Mouse (Mus musculus) spleen, postnatal 4 days (tissue): Measurements from ENCODE around the gene Ankrd34c.

ENCODE experiments used
- DNase-seq, 2 experiments: peaks; one replicate each; pipeline ENCODE4 v3.0.0; 2022; ENCODE audit warnings: low spot score in 2 of 2

Gene Ankrd34c

GRCm38 (mm10) chr9:89738295-89738694 lies at the start of gene Ankrd34c:
Gene Ankrd34c (minus strand): TSS chr9:89738475.
- no peak for DNase-seq

GRCm38 (mm10) chr9:89787532-89787931 lies 49.3 kb upstream of the Ankrd34c start:
- DNase-seq, result no peak

GRCm38 (mm10) chr9:89781395-89781927 lies 43.2 kb upstream of the Ankrd34c start:
- DNase-seq, result no peak

- DNase-seq, result no peak
Measured at GRCm38 (mm10) chr9:89779237-89779636, 41.0 kb upstream of the Ankrd34c start.

DNA sequence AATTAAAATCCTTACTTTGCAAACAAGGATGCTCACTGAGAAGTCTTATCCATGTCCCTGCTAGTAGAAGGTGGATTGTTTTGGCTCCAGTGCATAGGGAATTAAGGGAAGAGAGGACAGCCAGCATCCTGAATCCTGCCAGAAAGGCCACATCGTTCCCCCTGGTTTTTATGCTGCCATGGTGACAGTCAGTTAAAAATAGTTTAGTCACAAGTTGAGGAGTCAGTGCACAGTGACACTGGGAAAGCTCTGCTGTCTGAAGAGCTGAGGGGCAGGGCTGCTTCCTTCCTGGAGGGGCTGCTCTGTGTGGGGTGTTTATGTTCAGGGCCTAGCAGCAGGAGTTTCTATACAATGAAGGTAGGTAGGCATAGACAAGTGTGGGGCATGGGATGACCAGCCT lies 32.9 kb upstream of the Ankrd34c start:
- DNase-seq, result no peak

DNA sequence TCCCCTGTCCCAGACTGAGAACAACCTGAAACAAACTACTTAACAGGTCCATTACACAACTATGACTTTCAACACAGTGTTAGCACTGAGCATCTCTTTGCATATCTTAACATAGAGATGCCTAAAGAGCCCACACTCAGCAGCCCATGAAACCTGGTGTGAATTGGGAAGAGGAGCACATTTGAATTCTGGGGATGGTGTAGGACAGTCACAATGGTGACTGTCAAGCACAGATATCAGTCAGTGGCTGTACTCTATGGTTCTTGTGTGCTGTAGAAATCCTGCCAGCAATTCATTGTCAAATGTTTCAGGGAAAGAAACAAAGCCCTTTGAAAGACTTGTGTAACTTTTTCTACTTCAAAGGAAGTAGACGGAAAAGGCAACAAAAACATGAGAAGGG lies 23.7 kb upstream of the Ankrd34c start:
- DNase-seq, result no peak

DNA sequence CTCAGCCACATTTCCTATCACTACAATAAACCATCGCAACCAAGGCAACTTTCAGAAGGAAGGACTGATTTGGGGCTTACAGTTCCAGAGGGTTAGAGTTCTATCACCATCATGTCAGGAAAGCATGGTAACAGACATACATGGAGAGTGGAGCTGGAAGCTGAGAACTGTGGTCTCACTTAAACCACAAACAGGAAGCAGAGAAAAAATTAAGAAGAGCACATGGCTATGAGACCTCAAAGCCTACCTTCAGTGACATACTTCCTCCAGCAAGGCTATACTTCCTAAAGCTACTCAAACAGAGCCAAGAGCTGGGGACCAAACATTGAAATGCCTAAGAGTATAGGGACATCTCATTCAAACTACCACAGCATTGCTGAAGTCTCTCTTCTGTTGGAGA lies 20.3 kb upstream of the Ankrd34c start:
- DNase-seq, result no peak

- no peak for DNase-seq
Measured at GRCm38 (mm10) chr9:89758139-89758538, 19.9 kb upstream of the Ankrd34c start.

DNA sequence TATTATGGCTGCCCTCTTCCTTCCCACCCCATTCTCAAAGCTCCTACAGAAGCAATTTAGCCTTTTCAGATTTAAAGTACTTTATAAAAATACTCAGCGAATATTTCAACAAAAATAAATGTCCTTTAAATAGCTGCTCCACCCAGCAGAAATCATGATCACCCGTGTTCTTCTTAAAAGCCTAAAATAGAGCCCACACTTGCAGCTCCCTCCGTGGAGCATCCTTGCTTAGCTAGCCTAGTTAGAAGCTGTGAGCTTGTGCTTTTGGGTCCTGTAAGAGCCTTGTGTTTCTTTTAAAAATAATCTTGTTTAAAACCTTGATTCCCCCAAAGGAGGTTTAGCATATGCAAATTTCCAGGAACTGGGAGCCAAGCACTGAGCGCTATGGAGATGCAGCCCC lies 19.3 kb upstream of the Ankrd34c start:
- no peak for DNase-seq

- DNase-seq, result no peak
Measured at GRCm38 (mm10) chr9:89740041-89740440, 1.8 kb upstream of the Ankrd34c start.

DNA sequence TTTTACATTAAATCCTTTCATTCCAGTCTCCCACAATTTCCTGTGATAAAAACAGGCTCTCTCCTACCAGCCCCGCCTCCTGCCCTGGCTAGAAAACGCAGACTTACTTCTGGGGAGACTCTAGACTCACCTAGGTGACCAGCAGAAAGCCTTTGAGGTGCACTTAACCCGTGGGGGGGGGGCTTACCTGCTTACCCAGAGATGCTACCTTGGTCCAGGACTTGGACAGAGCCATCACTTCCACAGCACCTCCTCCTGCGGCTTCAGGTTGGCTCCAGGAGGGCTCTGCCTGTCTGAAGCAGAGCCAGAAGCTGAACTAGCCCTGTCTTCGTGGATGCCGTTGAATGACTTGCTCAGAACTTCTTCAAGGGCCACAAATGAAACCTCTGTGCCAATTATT lies 387 bp downstream of the Ankrd34c start:
- no peak for DNase-seq

DNA sequence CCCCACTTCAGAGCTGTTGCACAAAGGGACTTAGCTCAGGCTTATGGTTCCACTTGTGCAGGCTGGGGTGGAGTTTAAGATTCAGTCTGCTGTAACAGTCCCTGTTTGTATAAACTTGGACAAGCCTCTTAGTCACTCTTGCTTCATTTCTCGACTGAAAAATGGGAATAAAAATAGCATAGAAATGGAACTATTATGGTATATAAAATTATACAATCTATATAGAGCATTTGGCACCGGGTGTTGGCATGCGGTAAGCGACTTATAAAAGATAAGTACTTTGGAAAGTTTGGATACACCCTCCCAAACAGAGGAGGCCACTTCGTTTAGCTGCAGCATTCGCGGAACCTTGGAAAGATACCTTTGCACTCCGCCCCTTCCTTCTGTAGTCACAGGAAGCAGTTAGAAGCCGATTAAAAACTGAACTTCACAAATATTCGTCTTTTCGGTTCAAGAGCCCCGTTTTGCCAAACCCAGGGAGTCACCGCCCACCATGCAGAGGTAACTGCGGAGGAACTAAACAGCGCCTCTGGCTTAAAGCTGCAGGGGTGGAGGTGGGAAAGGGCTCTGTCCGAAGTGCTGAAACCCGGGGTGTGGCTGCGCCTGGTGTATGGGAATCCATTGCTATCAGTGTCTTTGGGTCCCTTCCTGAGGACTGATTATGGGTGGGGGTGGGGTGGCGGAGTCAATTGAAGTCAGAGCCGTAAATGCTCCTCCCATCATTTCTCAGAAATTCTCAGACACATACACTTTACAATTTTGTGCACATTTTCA lies 1.2 kb downstream of the Ankrd34c start:
- peak in 1 of 2 experiments; percentile 18 for DNase-seq

- DNase-seq, result no peak
Measured at GRCm38 (mm10) chr9:89706906-89707305, 31.4 kb downstream of the Ankrd34c start.

DNA sequence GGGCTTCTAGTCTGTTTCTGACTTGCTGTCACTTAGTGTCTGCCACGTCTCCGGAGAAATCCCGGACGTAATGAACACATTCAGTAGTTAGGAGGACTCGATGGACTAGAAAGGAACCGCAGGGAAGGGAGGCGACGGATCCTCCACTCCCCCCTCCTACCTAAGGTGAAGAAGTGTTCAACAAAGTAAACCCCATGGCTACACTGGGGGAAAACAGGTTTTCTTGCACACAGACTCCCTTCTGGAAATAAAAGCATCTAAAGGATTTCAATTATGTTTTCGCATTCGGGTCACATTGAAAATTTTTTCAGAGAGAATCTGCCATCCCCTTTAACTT lies 33.1 kb downstream of the Ankrd34c start:
- DNase-seq, result no peak

DNA sequence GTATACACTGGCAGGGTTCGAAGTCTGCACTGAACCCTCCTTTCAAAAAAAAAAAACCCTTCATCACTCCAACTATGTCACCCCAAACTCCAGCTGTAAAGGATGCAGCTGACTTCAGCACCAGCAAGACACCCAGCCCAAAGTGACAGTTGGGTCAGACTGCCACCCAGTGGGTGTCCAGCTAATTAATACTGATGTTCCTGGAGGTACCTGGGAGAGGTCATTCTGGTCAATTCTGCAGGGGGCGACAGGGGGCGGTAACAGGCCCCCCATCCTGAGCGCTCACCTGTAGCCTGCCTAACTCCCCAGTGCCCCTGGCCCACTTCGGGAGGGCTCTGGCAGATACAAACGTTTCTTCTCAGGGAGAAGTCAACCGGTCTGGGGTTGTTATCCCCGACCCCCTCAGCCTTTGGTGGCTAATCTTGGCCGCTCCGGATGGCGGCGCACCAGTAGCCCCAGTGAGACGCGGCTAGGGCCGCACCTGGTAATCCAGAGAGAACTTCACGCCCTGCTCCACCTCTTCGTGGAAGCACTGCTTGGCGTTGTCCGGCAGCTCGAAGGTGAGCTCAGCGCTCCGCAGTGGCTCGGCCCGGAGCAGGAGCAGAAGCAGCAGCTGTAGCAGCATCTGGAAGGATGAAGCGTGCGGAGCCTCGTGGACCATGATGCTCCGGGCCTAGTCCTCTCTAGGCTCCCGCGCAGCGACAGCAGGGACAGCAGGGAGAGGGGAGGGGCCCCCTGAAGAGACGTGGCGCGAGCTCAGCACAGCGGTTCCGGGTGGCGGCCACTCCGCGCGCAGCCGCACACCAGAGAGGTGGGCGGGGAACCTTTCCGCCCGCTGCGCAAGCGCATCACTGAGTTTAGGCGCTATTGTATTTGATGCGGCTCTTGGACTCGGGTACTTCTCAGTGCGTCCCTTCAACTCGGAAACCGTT lies 33.7 kb downstream of the Ankrd34c start, which contains the start of gene Tmed3:
Tmed3 (minus strand) TSS at position 804 of the 932 bp plus-strand sequence.
- DNase-seq, result peak; percentile 85 to 91

DNA sequence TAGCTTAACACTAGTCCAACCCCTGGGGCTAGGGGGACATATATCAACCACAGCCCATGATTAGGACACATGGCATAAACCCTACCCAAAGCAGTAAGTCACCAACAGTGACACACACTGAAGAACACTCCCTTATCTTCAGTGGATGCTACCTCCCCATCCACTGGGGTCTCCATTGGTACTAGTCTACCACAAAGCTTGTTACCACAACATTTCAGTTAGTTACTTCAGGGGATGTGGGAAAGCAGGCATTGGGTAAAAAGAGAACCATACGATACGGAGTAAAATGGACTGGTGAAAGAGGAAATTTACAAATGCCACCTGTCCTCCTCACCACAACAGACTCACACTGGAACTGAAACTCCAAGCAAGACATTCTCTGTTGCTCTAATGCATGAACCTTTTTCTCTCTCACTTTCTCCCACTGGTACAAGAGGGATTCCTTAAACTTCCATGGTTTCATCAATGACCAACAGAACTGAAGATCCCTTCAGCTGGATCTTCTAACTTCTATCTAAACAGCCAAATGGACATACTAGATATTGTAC lies 37.3 kb downstream of the Ankrd34c start:
- DNase-seq, result no peak

- no peak for DNase-seq
Measured at GRCm38 (mm10) chr9:89695143-89695542, 43.1 kb downstream of the Ankrd34c start.

- DNase-seq, result no peak
Measured at GRCm38 (mm10) chr9:89693670-89694069, 44.6 kb downstream of the Ankrd34c start.

- no peak for DNase-seq
Measured at GRCm38 (mm10) chr9:89689179-89689578, 49.1 kb downstream of the Ankrd34c start.

DNA sequence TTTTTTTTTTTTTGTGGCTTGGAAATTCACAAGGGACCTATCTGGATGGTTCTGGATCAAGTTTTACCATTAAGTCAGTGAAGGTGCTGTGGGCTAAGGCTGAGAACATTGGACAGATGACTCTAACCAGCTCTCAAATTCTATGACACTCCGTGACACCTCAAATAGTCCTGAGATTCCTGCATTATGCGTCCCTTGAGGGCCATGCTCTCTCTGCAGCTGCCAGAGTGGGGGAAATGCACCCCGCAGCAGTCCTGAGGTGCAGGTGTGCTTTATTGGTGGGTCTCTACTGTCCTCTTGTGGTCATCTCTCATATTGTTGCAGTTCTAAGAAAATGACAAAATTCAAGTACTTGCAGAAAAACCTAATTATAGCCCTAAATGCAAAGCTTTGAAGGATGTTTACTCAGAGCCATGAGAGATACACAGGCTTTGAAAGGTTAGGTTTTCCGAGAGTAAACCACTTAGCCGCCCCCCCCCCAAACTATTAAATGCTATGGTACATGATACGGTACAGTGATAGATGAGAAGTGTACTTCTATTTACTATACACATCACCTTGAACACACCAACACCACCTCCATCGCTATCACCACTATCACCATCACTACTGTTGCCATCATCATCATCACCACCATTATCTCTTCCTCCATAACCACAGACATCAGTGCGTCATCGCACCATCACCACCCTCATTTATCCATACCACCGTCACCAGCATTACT lies 50.6 kb downstream of the Ankrd34c start:
- no peak for DNase-seq

DNA sequence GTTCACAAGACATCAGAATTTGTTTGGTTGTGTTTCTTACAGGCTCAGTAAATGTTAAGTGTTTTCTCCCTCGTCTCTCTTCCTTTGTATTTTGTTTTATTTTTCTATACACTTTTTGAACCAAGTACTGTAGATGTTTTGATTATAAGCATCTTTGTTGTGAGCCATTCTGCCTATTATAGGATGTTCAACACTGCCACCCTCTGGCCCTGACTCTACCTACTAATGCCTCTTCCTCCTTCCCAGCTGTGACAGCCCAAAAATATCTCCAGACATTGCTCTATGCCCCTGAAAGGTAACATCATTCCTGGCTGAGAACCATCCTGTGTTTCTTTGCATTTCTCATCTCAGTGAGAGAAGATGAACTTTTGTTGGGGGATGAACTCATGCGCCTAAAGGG lies 52.0 kb downstream of the Ankrd34c start:
- DNase-seq, result no peak

- DNase-seq, result no peak
Measured at GRCm38 (mm10) chr9:89678974-89679373, 59.3 kb downstream of the Ankrd34c start.
